In the genomic region with DNA sequence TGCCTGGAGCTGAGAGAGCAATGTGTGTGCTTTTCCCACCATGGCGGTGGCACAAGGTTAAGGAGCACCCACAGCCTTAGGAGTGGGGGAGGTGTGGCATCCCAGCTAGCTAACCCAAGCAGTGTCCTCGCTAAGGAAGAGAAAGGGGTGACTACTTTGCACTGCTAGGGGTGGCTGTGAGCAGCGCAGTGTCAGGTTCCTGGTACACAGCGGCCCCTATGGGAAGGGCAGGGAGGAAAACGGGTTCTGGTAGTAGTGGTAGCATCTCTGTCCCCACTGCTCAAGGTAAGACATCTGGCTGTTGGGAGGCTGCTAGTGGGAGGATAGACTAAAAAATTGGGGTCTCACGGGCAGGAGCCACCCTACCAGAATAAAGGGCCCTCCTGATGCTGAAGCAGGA, we compare ENCODE assay signal across 26 mouse cellular contexts. TPM values are rescaled to one million over a fixed set of nuclear protein-coding genes. Genes with fewer than 3 reads are reported as not detected.
DNase-seq lines count a peak whose midpoint lies in the region; ATAC-seq and TF ChIP-seq lines count a peak whose summit lies in the region.
"Had no signal": no experiment of that assay in that cellular context is flagged by ENCODE, and none has a peak within 500 bp of the region (broad histone marks: within the 10 kb centered on the region; RNA-seq: fewer than 3 reads in every experiment).

No protein-coding gene starts in this region.

- H3K27me3 ChIP-seq in forebrain, embryonic 11.5 days (ENCODE audit: control insufficient read depth, insufficient read depth, low read length): no peaks in the 10 kb centered on the region
- H3K27me3 ChIP-seq in forebrain, embryonic 14.5 days (replicated peaks; ENCODE audit: control insufficient read depth, insufficient read depth, low read length): no peaks in the 10 kb centered on the region
- no peaks in the 10 kb centered on the region for H3K27me3 ChIP-seq in kidney, postnatal 0 days (ENCODE audit: insufficient read depth, low read length)
- H3K27me3 ChIP-seq in kidney, embryonic 15.5 days: no peaks in the 10 kb centered on the region
- H3K27me3 ChIP-seq in lung, postnatal 0 days (replicated peaks; ENCODE audit: insufficient read depth, low read length): no peaks in the 10 kb centered on the region
- H3K27me3 ChIP-seq in stomach, postnatal 0 days (ENCODE audit: control insufficient read depth, insufficient read depth, low read length): no peaks in the 10 kb centered on the region
- H3K27me3 ChIP-seq: hindbrain, embryonic 13.5 days; limb, embryonic 13.5 days; liver, embryonic 13.5 days; lung, embryonic 15.5 days; midbrain, embryonic 15.5 days; neural tube, embryonic 15.5 days; Patski; stomach, embryonic 15.5 days had no signal

- peak; percentile 17; the same call in 1 of the 2 replicates for TF ChIP-seq CTCF in kidney, postnatal 0 days (IDR thresholded peaks at IDR 0.05; ENCODE audit: low read depth)
- peak; percentile 30 for TF ChIP-seq CTCF in lung, postnatal 0 days (IDR thresholded peaks at IDR 0.05)
- peak; percentile 41 for TF ChIP-seq CTCF in stomach, postnatal 0 days (IDR thresholded peaks at IDR 0.05; ENCODE audit: low read depth)

- H3K36me3 ChIP-seq in forebrain, embryonic 11.5 days (ENCODE audit: control insufficient read depth, insufficient read depth, low read length): no peaks in the 10 kb centered on the region; the same call in 1 of the 2 replicates
- H3K36me3 ChIP-seq in forebrain, embryonic 14.5 days (ENCODE audit: control insufficient read depth, insufficient read depth, low read length): peaks cover 99% of the 10 kb centered on the region
- H3K36me3 ChIP-seq in kidney, postnatal 0 days (ENCODE audit: insufficient read depth, low read length): peaks cover 57% of the 10 kb centered on the region
- peaks cover 98% of the 10 kb centered on the region for H3K36me3 ChIP-seq in kidney, embryonic 15.5 days
- H3K36me3 ChIP-seq in lung, postnatal 0 days (ENCODE audit: insufficient read depth, low read length): peaks cover 56% of the 10 kb centered on the region
- H3K36me3 ChIP-seq in stomach, postnatal 0 days (ENCODE audit: control insufficient read depth, insufficient read depth, low read length): peaks cover 45% of the 10 kb centered on the region

- no peaks in the 10 kb centered on the region for H3K4me1 ChIP-seq in forebrain, embryonic 11.5 days (replicated peaks; ENCODE audit: control insufficient read depth, insufficient read depth, low read length)
- no peaks in the 10 kb centered on the region for H3K4me1 ChIP-seq in forebrain, embryonic 14.5 days (ENCODE audit: control insufficient read depth, insufficient read depth, low read length)
- no peaks in the 10 kb centered on the region for H3K4me1 ChIP-seq in kidney, postnatal 0 days (replicated peaks; ENCODE audit: insufficient read depth, low read length)
- H3K4me1 ChIP-seq in kidney, embryonic 15.5 days: peaks cover 16% of the 10 kb centered on the region
- H3K4me1 ChIP-seq in lung, postnatal 0 days (ENCODE audit: insufficient read depth, low read depth, low read length): no peaks in the 10 kb centered on the region
- H3K4me1 ChIP-seq in stomach, postnatal 0 days (replicated peaks; ENCODE audit: control insufficient read depth, insufficient read depth): no peaks in the 10 kb centered on the region
- H3K4me1 ChIP-seq: limb, embryonic 13.5 days; midbrain, embryonic 15.5 days; neural tube, embryonic 15.5 days; stomach, embryonic 15.5 days had no signal

- no peak for TF ChIP-seq EP300 in lung, postnatal 0 days (IDR thresholded peaks at IDR 0.05)
- no peak for TF ChIP-seq EP300 in stomach, postnatal 0 days (optimal IDR thresholded peaks at IDR 0.05)

- no peaks in the 10 kb centered on the region for H3K9me3 ChIP-seq in forebrain, embryonic 11.5 days (ENCODE audit: control insufficient read depth, low read length)
- no peaks in the 10 kb centered on the region for H3K9me3 ChIP-seq in forebrain, embryonic 14.5 days (replicated peaks; ENCODE audit: control insufficient read depth, low read length)
- no peaks in the 10 kb centered on the region for H3K9me3 ChIP-seq in kidney, postnatal 0 days (replicated peaks; ENCODE audit: low read length)
- H3K9me3 ChIP-seq in kidney, embryonic 15.5 days (replicated peaks): no peaks in the 10 kb centered on the region
- no peaks in the 10 kb centered on the region for H3K9me3 ChIP-seq in lung, postnatal 0 days (ENCODE audit: low read length)
- H3K9me3 ChIP-seq in stomach, postnatal 0 days (ENCODE audit: control insufficient read depth, low read length): no peaks in the 10 kb centered on the region
- H3K9me3 ChIP-seq: heart, embryonic 10.5 days; hindbrain, embryonic 13.5 days; limb, embryonic 13.5 days; liver, embryonic 13.5 days; lung, embryonic 15.5 days; midbrain, embryonic 10.5 days; midbrain, embryonic 15.5 days; neural tube, embryonic 15.5 days; stomach, embryonic 15.5 days had no signal

- WGBS in forebrain, embryonic 11.5 days: 71% methylated on average over 6 of the region's 6 CpGs
- WGBS in forebrain, embryonic 14.5 days: 65% methylated on average over 6 of the region's 6 CpGs
- 77% methylated on average over 6 of the region's 6 CpGs for WGBS in kidney, postnatal 0 days
- 69% methylated on average over 6 of the region's 6 CpGs for WGBS in kidney, embryonic 15.5 days
- WGBS in lung, postnatal 0 days: 66% methylated on average over 6 of the region's 6 CpGs
- 68% methylated on average over 6 of the region's 6 CpGs for WGBS in stomach, postnatal 0 days

- H3K9ac ChIP-seq in forebrain, embryonic 11.5 days (ENCODE audit: low read length): no peak overlapping the region
- H3K9ac ChIP-seq in forebrain, embryonic 14.5 days (ENCODE audit: low read length): no peak overlapping the region
- no peak overlapping the region for H3K9ac ChIP-seq in kidney, postnatal 0 days (ENCODE audit: low read depth, low read length)
- H3K9ac ChIP-seq in kidney, embryonic 15.5 days: no peak overlapping the region
- H3K9ac ChIP-seq in lung, postnatal 0 days (replicated peaks; ENCODE audit: low read depth): no peak overlapping the region
- H3K9ac ChIP-seq in stomach, postnatal 0 days (ENCODE audit: low read length): no peak overlapping the region
- H3K9ac ChIP-seq: hindbrain, embryonic 13.5 days; limb, embryonic 13.5 days; liver, embryonic 13.5 days; lung, embryonic 15.5 days; midbrain, embryonic 15.5 days; neural tube, embryonic 15.5 days; stomach, embryonic 15.5 days had no signal

- no peak for ATAC-seq in forebrain, embryonic 11.5 days (replicated peaks; ENCODE audit: low FRiP score)
- ATAC-seq in forebrain, embryonic 14.5 days: no peak
- no peak for ATAC-seq in kidney, postnatal 0 days (replicated peaks; ENCODE audit: low FRiP score, low read depth)
- no peak for ATAC-seq in kidney, embryonic 15.5 days (replicated peaks; ENCODE audit: low FRiP score)
- ATAC-seq in lung, postnatal 0 days: no peak
- ATAC-seq in stomach, postnatal 0 days (ENCODE audit: low FRiP score, low TSS enrichment): no peak
- ATAC-seq: midbrain, embryonic 15.5 days; Patski had no signal

- H3K27ac ChIP-seq in forebrain, embryonic 11.5 days (ENCODE audit: low read depth, low read length): no peak overlapping the region
- H3K27ac ChIP-seq in forebrain, embryonic 14.5 days (ENCODE audit: low read depth, low read length): no peak overlapping the region
- no peak overlapping the region for H3K27ac ChIP-seq in kidney, postnatal 0 days
- no peak overlapping the region for H3K27ac ChIP-seq in kidney, embryonic 15.5 days
- H3K27ac ChIP-seq in lung, postnatal 0 days (ENCODE audit: low read length): no peak overlapping the region
- H3K27ac ChIP-seq in stomach, postnatal 0 days (replicated peaks): no peak overlapping the region
- H3K27ac ChIP-seq: heart, embryonic 10.5 days; hindbrain, embryonic 13.5 days; limb, embryonic 13.5 days; liver, embryonic 13.5 days; lung, embryonic 15.5 days; midbrain, embryonic 10.5 days; midbrain, embryonic 15.5 days; neural tube, embryonic 15.5 days; stomach, embryonic 15.5 days had no signal

- H3K4me3 ChIP-seq in forebrain, embryonic 11.5 days (ENCODE audit: low read depth, low read length): no peak overlapping the region
- H3K4me3 ChIP-seq in forebrain, embryonic 14.5 days (ENCODE audit: low read depth, low read length): no peak overlapping the region
- H3K4me3 ChIP-seq in kidney, postnatal 0 days (replicated peaks; ENCODE audit: low read depth, low read length): no peak overlapping the region
- H3K4me3 ChIP-seq in kidney, embryonic 15.5 days (replicated peaks): no peak overlapping the region
- H3K4me3 ChIP-seq in lung, postnatal 0 days (ENCODE audit: low read depth, low read length): no peak overlapping the region
- H3K4me3 ChIP-seq in stomach, postnatal 0 days (ENCODE audit: low read depth, low read length): no peak overlapping the region
- H3K4me3 ChIP-seq: heart, embryonic 10.5 days; hindbrain, embryonic 13.5 days; limb, embryonic 13.5 days; liver, embryonic 13.5 days; lung, embryonic 15.5 days; midbrain, embryonic 10.5 days; midbrain, embryonic 15.5 days; neural tube, embryonic 15.5 days; stomach, embryonic 15.5 days had no signal

- DNase-seq in forebrain, embryonic 11.5 days (ENCODE audit: low spot score): peak; percentile 42
- no peak for DNase-seq in forebrain, embryonic 14.5 days (ENCODE audit: low spot score)
- no peak for DNase-seq in kidney, postnatal 0 days (ENCODE audit: low spot score)
- DNase-seq in lung, postnatal 0 days (ENCODE audit: low spot score): no peak
- no peak for DNase-seq in lung, postnatal 25 days (ENCODE audit: low spot score)
- peak; percentile 16 for DNase-seq in stomach, postnatal 0 days (ENCODE audit: low spot score)
- DNase-seq: adrenal gland, postnatal 10 days; cerebellum, adult 8-10 months; gastrocnemius, postnatal 14 days; heart, postnatal 36 days; kidney, adult 18-20 months; kidney, postnatal 14 days; liver, embryonic 13.5 days; right cerebral cortex, postnatal 25 days; thymus, adult 2 months; thymus, postnatal 36 days had no signal

- no peak overlapping the region for H3K4me2 ChIP-seq in forebrain, embryonic 11.5 days (ENCODE audit: low read depth, low read length, severe bottlenecking)
- no peak overlapping the region for H3K4me2 ChIP-seq in forebrain, embryonic 14.5 days (ENCODE audit: low read length)
- H3K4me2 ChIP-seq in kidney, postnatal 0 days (ENCODE audit: low read length): no peak overlapping the region
- no peak overlapping the region for H3K4me2 ChIP-seq in kidney, embryonic 15.5 days
- no peak overlapping the region for H3K4me2 ChIP-seq in lung, postnatal 0 days (replicated peaks; ENCODE audit: low read depth, low read length)
- no peak overlapping the region for H3K4me2 ChIP-seq in stomach, postnatal 0 days (replicated peaks; ENCODE audit: low read depth)
- H3K4me2 ChIP-seq: hindbrain, embryonic 13.5 days; limb, embryonic 13.5 days; liver, embryonic 13.5 days; lung, embryonic 15.5 days; midbrain, embryonic 15.5 days; neural tube, embryonic 15.5 days; stomach, embryonic 15.5 days had no signal

RNA-seq across cellular contexts. Expression of gene G6pc3, which starts 8.8 kb away (rescaled TPM):
- polyA plus RNA-seq in forebrain, embryonic 11.5 days (2014; fragmentation: Nextera tagmentation; extraction: Ambion mirVana): 30.6 and 32.2 TPM in 2 replicates
- 24.6 and 24.8 TPM in 2 replicates for polyA plus RNA-seq in forebrain, embryonic 14.5 days (2014; fragmentation: Nextera tagmentation; extraction: Ambion mirVana)
- 41.4 and 43.6 TPM in 2 replicates for polyA plus RNA-seq in kidney, postnatal 0 days (2015; fragmentation: Nextera tagmentation; extraction: Ambion mirVana)
- polyA plus RNA-seq in kidney, embryonic 15.5 days (2015; fragmentation: Nextera tagmentation; extraction: Ambion mirVana): 39.7 and 43.4 TPM in 2 replicates
- polyA plus RNA-seq in lung, postnatal 0 days (2015; fragmentation: Nextera tagmentation; extraction: Ambion mirVana): 15.8 and 16.7 TPM in 2 replicates
- polyA plus RNA-seq in stomach, postnatal 0 days (2015; fragmentation: Nextera tagmentation; extraction: Ambion mirVana): 19.2 and 19.4 TPM in 2 replicates

RNA-seq across cellular contexts. Expression of gene Lsm12, which starts 13.1 kb away (rescaled TPM):
- polyA plus RNA-seq in forebrain, embryonic 11.5 days (2014; fragmentation: Nextera tagmentation; extraction: Ambion mirVana): 73.2 and 78.7 TPM in 2 replicates
- 83.1 and 93.7 TPM in 2 replicates for polyA plus RNA-seq in forebrain, embryonic 14.5 days (2014; fragmentation: Nextera tagmentation; extraction: Ambion mirVana)
- polyA plus RNA-seq in kidney, postnatal 0 days (2015; fragmentation: Nextera tagmentation; extraction: Ambion mirVana): 111 and 123 TPM in 2 replicates
- 122 and 135 TPM in 2 replicates for polyA plus RNA-seq in kidney, embryonic 15.5 days (2015; fragmentation: Nextera tagmentation; extraction: Ambion mirVana)
- polyA plus RNA-seq in lung, postnatal 0 days (2015; fragmentation: Nextera tagmentation; extraction: Ambion mirVana): 74.7 and 79.9 TPM in 2 replicates
- 70.0 and 99.4 TPM in 2 replicates for polyA plus RNA-seq in stomach, postnatal 0 days (2015; fragmentation: Nextera tagmentation; extraction: Ambion mirVana)

RNA-seq across cellular contexts. Expression of gene Hdac5, which starts 31.7 kb away (rescaled TPM):
- polyA plus RNA-seq in forebrain, embryonic 11.5 days (2014; fragmentation: Nextera tagmentation; extraction: Ambion mirVana): 35.0 and 36.8 TPM in 2 replicates
- polyA plus RNA-seq in forebrain, embryonic 14.5 days (2014; fragmentation: Nextera tagmentation; extraction: Ambion mirVana): 38.9 and 60.6 TPM in 2 replicates
- 38.1 and 39.3 TPM in 2 replicates for polyA plus RNA-seq in kidney, postnatal 0 days (2015; fragmentation: Nextera tagmentation; extraction: Ambion mirVana)
- polyA plus RNA-seq in kidney, embryonic 15.5 days (2015; fragmentation: Nextera tagmentation; extraction: Ambion mirVana): 47.4 and 48.4 TPM in 2 replicates
- polyA plus RNA-seq in lung, postnatal 0 days (2015; fragmentation: Nextera tagmentation; extraction: Ambion mirVana): 65.6 and 79.0 TPM in 2 replicates
- polyA plus RNA-seq in stomach, postnatal 0 days (2015; fragmentation: Nextera tagmentation; extraction: Ambion mirVana): 33.8 and 43.3 TPM in 2 replicates

RNA-seq across cellular contexts. Expression of gene Tmem101, which starts 42.0 kb away (rescaled TPM):
- 35.7 and 38.9 TPM in 2 replicates for polyA plus RNA-seq in forebrain, embryonic 11.5 days (2014; fragmentation: Nextera tagmentation; extraction: Ambion mirVana)
- polyA plus RNA-seq in forebrain, embryonic 14.5 days (2014; fragmentation: Nextera tagmentation; extraction: Ambion mirVana): 32.5 and 33.6 TPM in 2 replicates
- 25.0 and 28.6 TPM in 2 replicates for polyA plus RNA-seq in kidney, postnatal 0 days (2015; fragmentation: Nextera tagmentation; extraction: Ambion mirVana)
- polyA plus RNA-seq in kidney, embryonic 15.5 days (2015; fragmentation: Nextera tagmentation; extraction: Ambion mirVana): 35.3 and 36.5 TPM in 2 replicates
- polyA plus RNA-seq in lung, postnatal 0 days (2015; fragmentation: Nextera tagmentation; extraction: Ambion mirVana): 17.6 and 18.9 TPM in 2 replicates
- polyA plus RNA-seq in stomach, postnatal 0 days (2015; fragmentation: Nextera tagmentation; extraction: Ambion mirVana): 13.8 and 14.5 TPM in 2 replicates

RNA-seq across cellular contexts. Expression of gene BC030867, which starts 50.4 kb away (rescaled TPM):
- polyA plus RNA-seq in forebrain, embryonic 11.5 days (2014; fragmentation: Nextera tagmentation; extraction: Ambion mirVana): 23.5 and 26.6 TPM in 2 replicates
- polyA plus RNA-seq in forebrain, embryonic 14.5 days (2014; fragmentation: Nextera tagmentation; extraction: Ambion mirVana): 6.1 and 6.3 TPM in 2 replicates
- polyA plus RNA-seq in kidney, postnatal 0 days (2015; fragmentation: Nextera tagmentation; extraction: Ambion mirVana): 6.3 and 9.2 TPM in 2 replicates
- 18.1 and 22.2 TPM in 2 replicates for polyA plus RNA-seq in kidney, embryonic 15.5 days (2015; fragmentation: Nextera tagmentation; extraction: Ambion mirVana)
- 0.88 and 1.3 TPM in 2 replicates for polyA plus RNA-seq in lung, postnatal 0 days (2015; fragmentation: Nextera tagmentation; extraction: Ambion mirVana)
- 2.2 and 2.7 TPM in 2 replicates for polyA plus RNA-seq in stomach, postnatal 0 days (2015; fragmentation: Nextera tagmentation; extraction: Ambion mirVana)

Comparison
In these comparisons a context has a peak if more than half of its experiments do, and no peak if none do; other contexts are left out.
1. DNase-seq: peak in forebrain, embryonic 11.5 days (single experiment) and stomach, postnatal 0 days (single experiment); none in forebrain, embryonic 14.5 days (single experiment), kidney, postnatal 0 days (single experiment), lung, postnatal 0 days (single experiment) and lung, postnatal 25 days (single experiment).
2. Peak in every context shown above with its lines, with median percentiles within 50 percentile points of each other: CTCF ChIP-seq.